Mouse (Mus musculus) CH12.LX (cell line): ENCODE results near the gene H2-M10.6. TPM values are rescaled to one million over a fixed set of nuclear protein-coding genes. Genes with fewer than 3 reads are reported as not detected.
A peak's percentile ranks its signal among the peaks of the same experiment; 100 is the strongest.
"Not testable (repeated sequence)": the region's sequence is repeated elsewhere in the genome, so short reads cannot be mapped to it uniquely, and the experiment has no call there.

Experiments used
- DNase-seq: peaks from one replicate; pipeline ENCODE4 v3.0.0-alpha.2; 2013; ENCODE audit errors: extremely low read depth
- H3K27ac ChIP-seq: 2 replicates; pipeline ENCODE4 v1.5.1; 2012; ENCODE audit warnings: low read depth, mild to moderate bottlenecking, control low read depth, moderate library complexity; ENCODE audit not compliant: insufficient read depth
- H3K27me3 ChIP-seq: replicated peaks from 2 replicates; pipeline ENCODE3; 2012; ENCODE audit warnings: inconsistent platforms
- H3K36me3 ChIP-seq, 2 experiments: replicated peaks in 1 of 2; 2 replicates each; pipeline versions ENCODE3 to v1.6.1; 2012; ENCODE audit warnings: inconsistent platforms in 1 of 2, low read length in 1 of 2, mild to moderate bottlenecking in 1 of 2, mixed read lengths in 1 of 2, moderate library complexity in 1 of 2; ENCODE audit not compliant: control insufficient read depth in 1 of 2, insufficient read depth in 1 of 2
- H3K4me1 ChIP-seq, 2 experiments: 2 replicates each; pipeline ENCODE4 v1.6.1; 2012; ENCODE audit warnings: inconsistent platforms in 1 of 2, moderate library complexity in 1 of 2; ENCODE audit not compliant: insufficient read depth in 2 of 2, control insufficient read depth in 1 of 2
- H3K4me2 ChIP-seq: 2 replicates; pipeline ENCODE4 v1.6.1; 2012; ENCODE audit warnings: low read depth, mild to moderate bottlenecking, control low read depth; ENCODE audit not compliant: poor library complexity, insufficient read depth, severe bottlenecking
- H3K4me3 ChIP-seq, 3 experiments: fragments of 150-350 bp in 1 of 3; sonication (generic) in 1 of 3; replicated peaks in 1 of 3; 2 replicates each; pipeline versions ENCODE3 to v1.5.1; 2011 to 2012; ENCODE audit warnings: low read depth in 2 of 3, low read length in 2 of 3, mild to moderate bottlenecking in 2 of 3, moderate library complexity in 2 of 3, control low read depth in 1 of 3, improper control_type of control experiment in 1 of 3, inconsistent platforms in 1 of 3, mixed read lengths in 1 of 3; ENCODE audit not compliant: poor library complexity in 1 of 3
- H3K79me2 ChIP-seq: replicated peaks from 2 replicates; pipeline ENCODE4 v1.6.1; 2012; ENCODE audit warnings: mild to moderate bottlenecking, moderate library complexity; ENCODE audit not compliant: control insufficient read depth, poor library complexity, insufficient read depth, severe bottlenecking; ENCODE audit errors: extremely low read depth
- H3K9ac ChIP-seq: 2 replicates; pipeline ENCODE4 v1.6.1; 2012; ENCODE audit warnings: low read depth, mild to moderate bottlenecking, control low read depth, moderate library complexity; ENCODE audit not compliant: insufficient read depth
- H3K9me3 ChIP-seq: replicated peaks from 2 replicates; pipeline ENCODE3; 2012; ENCODE audit warnings: low read length, inconsistent platforms, mixed read lengths
- CTCF ChIP-seq, 2 experiments: IDR thresholded peaks in 1 of 2; conservative IDR thresholded peaks in 1 of 2; 2 replicates each; pipeline ENCODE4 v1.5.1; 2011 to 2012; ENCODE audit warnings: low read depth in 2 of 2, low read length in 2 of 2, improper control_type of control experiment in 1 of 2, inconsistent platforms in 1 of 2, mild to moderate bottlenecking in 1 of 2, moderate library complexity in 1 of 2
- HCFC1 ChIP-seq: IDR thresholded peaks from 2 replicates; pipeline ENCODE4 v1.6.1; 2012; ENCODE audit warnings: low read depth, mild to moderate bottlenecking, inconsistent platforms, low read length, improper control_type of control experiment
- MXI1 ChIP-seq: IDR thresholded peaks from 2 replicates; pipeline ENCODE4 v1.6.1; 2011; ENCODE audit warnings: mild to moderate bottlenecking, low read depth, low read length, improper control_type of control experiment
- MYC ChIP-seq: IDR thresholded peaks from 2 replicates; pipeline ENCODE4 v1.6.1; 2011; ENCODE audit warnings: low read depth, mild to moderate bottlenecking, improper control_type of control experiment, low read length
- RAD21 ChIP-seq: IDR thresholded peaks from 2 replicates; pipeline ENCODE4 v1.6.1; 2011; ENCODE audit warnings: low read depth, mild to moderate bottlenecking, low read length, improper control_type of control experiment, moderate library complexity
- SMC3 ChIP-seq: IDR thresholded peaks from 2 replicates; pipeline ENCODE4 v1.6.1; 2011; ENCODE audit warnings: low read depth, low read length, improper control_type of control experiment
- USF1 ChIP-seq: IDR thresholded peaks from 2 replicates; pipeline ENCODE4 v1.6.1; 2014; ENCODE audit warnings: low read depth, mild to moderate bottlenecking, inconsistent platforms, low read length, improper control_type of control experiment
- ZKSCAN1 ChIP-seq: IDR thresholded peaks from 2 replicates; pipeline ENCODE4 v1.6.1; 2012; ENCODE audit warnings: low read depth, inconsistent platforms, low read length, improper control_type of control experiment, borderline replicate concordance
- ZNF384 ChIP-seq: IDR thresholded peaks from 2 replicates; pipeline ENCODE4 v1.6.1; 2012; ENCODE audit warnings: low read depth, low read length, improper control_type of control experiment, inconsistent platforms
- dilution Hi-C: fragments of 300-500 bp; cut with MboI; formaldehyde crosslinking; loops from 2 replicates; pipeline ENCODE4 v1.14.3; 2020; ENCODE audit warnings: low sequenced_read_pairs; ENCODE audit not compliant: extremely low pct_unique_long_range_greater_than_20kb, extremely low pct_ligation_motif_present
- in situ Hi-C: fragments of 300-500 bp; cut with MboI; formaldehyde crosslinking; loops from 3 replicates; pipeline ENCODE4 v1.14.3; 2019; ENCODE audit warnings: low sequenced_read_pairs, low pct_ligation_motif_present, low pct_unique_long_range_greater_than_20kb, mixed read lengths
- polyA plus RNA-seq: library from polyadenylated mRNA; unstranded; fragments of >175 nt; gene quantifications from 2 replicates; pipeline ENCODE4 v1.2.1, GENCODE M21; 2012; ENCODE audit warnings: low read depth; ENCODE audit not compliant: insufficient read length
- total RNA-seq, 2 experiments: library from RNA; depleted of rRNA; stranded (reverse); fragments of 300-350 nt in 1 of 2; fragments of >200 nt in 1 of 2; gene quantifications; 2 replicates each; pipeline ENCODE4 v1.2.3; 2012 to 2014

Gene H2-M10.6
- total and polyA plus RNA-seq, 3 experiments: 0.27 TPM; not detected in 2

DNA sequence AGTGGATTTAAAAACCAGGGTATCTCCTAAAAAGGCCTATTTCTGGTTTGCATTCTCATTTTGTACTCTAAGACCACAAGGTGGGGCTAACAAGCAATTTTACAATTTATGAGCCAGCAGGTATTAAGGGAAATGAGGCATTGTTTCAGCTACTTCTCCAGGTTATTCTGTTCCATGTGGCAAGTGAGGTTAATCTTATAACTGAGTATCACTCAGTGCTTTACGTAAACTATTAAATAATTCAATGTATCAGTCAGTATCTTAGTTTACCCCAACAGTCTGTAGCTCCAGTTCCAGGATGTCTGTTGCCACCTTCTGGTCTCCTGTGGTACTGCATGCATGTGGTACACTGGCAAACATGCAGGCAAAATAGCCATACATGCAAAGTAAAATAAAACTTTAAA, 25.5 kb upstream of the H2-M10.6 start:
- H3K4me1 ChIP-seq, H3K9ac ChIP-seq, H3K4me3 ChIP-seq, H3K9me3 ChIP-seq, H3K4me2 ChIP-seq, H3K36me3 ChIP-seq, H3K27ac ChIP-seq, dilution Hi-C loops, H3K79me2 ChIP-seq, H3K27me3 ChIP-seq: not testable (repeated sequence)
- in situ Hi-C loops: loop anchor here (25.0 kb wide), 1 partner anchor 424 kb away; the partner anchor contains the start of gene H2-M10.3
- peak; percentile 22 for DNase-seq
- peak; percentile 11; the same call in 1 of the 2 replicates for TF ChIP-seq SMC3
- TF ChIP-seq CTCF (conservative IDR thresholded peaks at IDR 0.05 in 1 of 2, IDR thresholded peaks at IDR 0.05 in 1 of 2; ENCODE audit: low read depth in 2 of 2, low read length in 2 of 2): peak; percentile 69 to 73

DNA sequence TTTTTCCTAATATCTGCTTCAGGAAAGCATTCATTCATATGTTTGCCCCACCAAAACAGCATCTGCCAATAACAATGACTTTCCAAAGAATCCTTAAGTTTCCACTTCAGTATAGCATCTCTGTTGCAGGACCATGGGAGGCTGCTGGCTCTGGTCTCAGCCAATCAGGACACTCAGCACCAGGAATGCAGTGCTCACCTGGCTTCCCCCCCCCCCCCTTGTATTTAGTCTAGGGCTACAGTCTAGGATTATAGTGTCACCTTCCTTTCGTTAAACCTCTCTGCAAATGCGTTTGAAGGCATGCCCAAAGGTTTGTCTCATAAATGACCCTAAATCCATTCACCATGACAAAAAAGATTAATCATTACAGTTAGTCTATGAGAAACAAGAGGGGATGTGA, 23.6 kb upstream of the H2-M10.6 start:
- DNase-seq: no peak
- in situ Hi-C loops (loop anchor here (25.0 kb wide), 1 partner anchor 426 kb away; the partner anchor contains the start of gene H2-M10.3), dilution Hi-C loops (no loop called here)
- H3K36me3 ChIP-seq: no peaks in the 10 kb centered on the region
- H3K9ac ChIP-seq: no peak overlapping the region
- no peaks in the 10 kb centered on the region for H3K79me2 ChIP-seq
- H3K4me1 ChIP-seq: no peaks in the 10 kb centered on the region
- peaks cover 11% of the 10 kb centered on the region for H3K27me3 ChIP-seq
- no peak overlapping the region for H3K4me2 ChIP-seq
- H3K9me3 ChIP-seq: no peaks in the 10 kb centered on the region
- TF ChIP-seq USF1 (no peak), MXI1 (no peak), HCFC1 (no peak), CTCF (conservative IDR thresholded peaks at IDR 0.05 in 1 of 2, IDR thresholded peaks at IDR 0.05 in 1 of 2; ENCODE audit: low read depth in 2 of 2, low read length in 2 of 2) (no peak), ZNF384 (no peak), ZKSCAN1 (no peak)
- no peak overlapping the region for H3K27ac ChIP-seq
- no peak overlapping the region for H3K4me3 ChIP-seq

DNA sequence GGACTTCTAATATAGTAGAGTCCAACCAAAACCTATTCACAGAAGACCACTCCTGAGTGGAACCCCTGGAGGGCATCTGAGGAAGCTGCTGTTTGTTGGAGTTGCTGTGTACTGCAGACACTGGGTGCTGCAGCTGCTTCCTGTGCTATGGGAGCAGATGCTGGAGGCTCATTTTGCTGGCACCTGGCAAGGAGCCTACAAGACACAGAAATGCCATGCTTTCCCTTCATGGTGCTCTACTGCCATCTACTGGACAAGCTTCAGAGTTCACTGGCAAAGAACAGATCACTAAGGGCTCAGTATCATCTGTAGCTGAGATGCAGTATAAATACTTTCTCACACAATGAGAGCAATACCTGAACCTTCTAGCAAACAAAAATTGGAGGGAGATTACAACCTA, 23.2 kb upstream of the H2-M10.6 start:
- H3K27ac ChIP-seq, H3K4me2 ChIP-seq, H3K9ac ChIP-seq, H3K4me1 ChIP-seq, dilution Hi-C loops, H3K79me2 ChIP-seq, H3K4me3 ChIP-seq, H3K9me3 ChIP-seq, H3K36me3 ChIP-seq: not testable (repeated sequence)
- peak; percentile 54 to 67; a peak in 3 of 4 replicates for TF ChIP-seq CTCF (conservative IDR thresholded peaks at IDR 0.05 in 1 of 2, IDR thresholded peaks at IDR 0.05 in 1 of 2; ENCODE audit: low read depth in 2 of 2, low read length in 2 of 2)
- peak; percentile 52 for TF ChIP-seq RAD21
- TF ChIP-seq SMC3: peak; percentile 21; the same call in 1 of the 2 replicates
- TF ChIP-seq MYC: 0 out of 2 replicates have a peak, but pooled peaks have one; percentile 39
- peaks cover 11% of the 10 kb centered on the region for H3K27me3 ChIP-seq
- peak; percentile 73 for DNase-seq
- in situ Hi-C loops: loop anchor here (25.0 kb wide), 1 partner anchor 426 kb away; the partner anchor contains the start of gene H2-M10.3
